Mouse (Mus musculus) thymus, adult 2 months (tissue): ENCODE results near the gene Tm7sf3.

Experiments used
- CTCF ChIP-seq: fragments of 200-500 bp; IDR thresholded peaks from 2 replicates; pipeline ENCODE4 v1.5.1; 2012; ENCODE audit warnings: mild to moderate bottlenecking, control low read depth, low read length, moderate library complexity, borderline replicate concordance; ENCODE audit not compliant: control insufficient read depth, poor library complexity, insufficient read depth; ENCODE audit errors: extremely low read depth
- POLR2A ChIP-seq: fragments of 200-500 bp; IDR thresholded peaks from 2 replicates; pipeline ENCODE4 v1.6.1; 2012; ENCODE audit warnings: mild to moderate bottlenecking, low read length, control low read depth, moderate library complexity; ENCODE audit not compliant: control insufficient read depth, poor library complexity, insufficient read depth; ENCODE audit errors: extremely low read depth

GRCm38 (mm10) chr6:146612736-146613135 is 29.9 kb downstream of the Tm7sf3 start:
- TF ChIP-seq CTCF (no peak), POLR2A (no peak)
